ENCODE assay signal across 14 mouse cellular contexts in genomic region chr11:105508660-105509038, GRCm38 (mm10). TPM values are rescaled to one million over a fixed set of nuclear protein-coding genes. Genes with fewer than 3 reads are reported as not detected.
DNase-seq lines count a peak whose midpoint lies in the region; ATAC-seq lines count a peak whose summit lies in the region.
"Had no signal": no experiment of that assay in that cellular context is flagged by ENCODE, and none has a peak within 500 bp of the region (broad histone marks: within the 10 kb centered on the region; RNA-seq: fewer than 3 reads in every experiment).

No protein-coding gene starts in this region.

- H3K27ac ChIP-seq in heart, embryonic 16.5 days (ENCODE audit: low read length) = no peak overlapping the region; the same call in 1 of the 2 replicates
- H3K27ac ChIP-seq in forebrain, embryonic 13.5 days = peak overlapping the region; percentile 94
- no peak overlapping the region for H3K27ac ChIP-seq in limb, embryonic 11.5 days (replicated peaks; ENCODE audit: low read depth, low read length)
- peak overlapping the region; percentile 82 for H3K27ac ChIP-seq in neural tube, embryonic 14.5 days (ENCODE audit: low read depth, low read length)
- H3K27ac ChIP-seq in kidney, embryonic 16.5 days (ENCODE audit: low read length) = no peak overlapping the region
- H3K27ac ChIP-seq: stomach, postnatal 0 days had no signal

- no peak overlapping the region for H3K4me3 ChIP-seq in heart, embryonic 16.5 days (ENCODE audit: low read length)
- no peak overlapping the region for H3K4me3 ChIP-seq in forebrain, embryonic 13.5 days
- no peak overlapping the region for H3K4me3 ChIP-seq in limb, embryonic 11.5 days (ENCODE audit: low read depth, low read length)
- no peak overlapping the region for H3K4me3 ChIP-seq in neural tube, embryonic 14.5 days (ENCODE audit: low read depth, low read length)
- H3K4me3 ChIP-seq in kidney, embryonic 16.5 days (ENCODE audit: low read length) = no peak overlapping the region

- H3K4me1 ChIP-seq in heart, embryonic 16.5 days (ENCODE audit: control insufficient read depth, insufficient read depth, low read length) = peaks cover 47% of the 10 kb centered on the region
- peaks cover 47% of the 10 kb centered on the region for H3K4me1 ChIP-seq in forebrain, embryonic 13.5 days
- peaks cover 9% of the 10 kb centered on the region; the same call in 1 of the 2 replicates for H3K4me1 ChIP-seq in limb, embryonic 11.5 days (ENCODE audit: control insufficient read depth, insufficient read depth, low read length)
- peaks cover 26% of the 10 kb centered on the region for H3K4me1 ChIP-seq in neural tube, embryonic 14.5 days (ENCODE audit: control insufficient read depth, insufficient read depth, low read length)
- H3K4me1 ChIP-seq in kidney, embryonic 16.5 days (ENCODE audit: insufficient read depth, low read length) = peaks cover 23% of the 10 kb centered on the region

- H3K36me3 ChIP-seq in heart, embryonic 16.5 days (ENCODE audit: control insufficient read depth, insufficient read depth) = no peaks in the 10 kb centered on the region
- H3K36me3 ChIP-seq in forebrain, embryonic 13.5 days (ENCODE audit: poor library complexity, severe bottlenecking) = no peaks in the 10 kb centered on the region
- no peaks in the 10 kb centered on the region for H3K36me3 ChIP-seq in limb, embryonic 11.5 days (ENCODE audit: control insufficient read depth, insufficient read depth, low read length)
- no peaks in the 10 kb centered on the region for H3K36me3 ChIP-seq in neural tube, embryonic 14.5 days (ENCODE audit: control insufficient read depth, insufficient read depth, low read length)
- no peaks in the 10 kb centered on the region for H3K36me3 ChIP-seq in kidney, embryonic 16.5 days (ENCODE audit: insufficient read depth, low read length)

- H3K27me3 ChIP-seq in heart, embryonic 16.5 days (ENCODE audit: control insufficient read depth, insufficient read depth, low read length) = no peaks in the 10 kb centered on the region
- no peaks in the 10 kb centered on the region for H3K27me3 ChIP-seq in forebrain, embryonic 13.5 days
- no peaks in the 10 kb centered on the region for H3K27me3 ChIP-seq in limb, embryonic 11.5 days (ENCODE audit: control insufficient read depth, insufficient read depth, low read length)
- no peaks in the 10 kb centered on the region for H3K27me3 ChIP-seq in neural tube, embryonic 14.5 days (ENCODE audit: control insufficient read depth, insufficient read depth, low read length)
- no peaks in the 10 kb centered on the region for H3K27me3 ChIP-seq in kidney, embryonic 16.5 days (ENCODE audit: insufficient read depth, low read length)
- H3K27me3 ChIP-seq: Patski had no signal

- H3K9me3 ChIP-seq in heart, embryonic 16.5 days (replicated peaks; ENCODE audit: control insufficient read depth, low read length) = no peaks in the 10 kb centered on the region
- no peaks in the 10 kb centered on the region for H3K9me3 ChIP-seq in forebrain, embryonic 13.5 days (replicated peaks)
- no peaks in the 10 kb centered on the region for H3K9me3 ChIP-seq in limb, embryonic 11.5 days (ENCODE audit: control insufficient read depth, low read length)
- H3K9me3 ChIP-seq in neural tube, embryonic 14.5 days (ENCODE audit: control insufficient read depth, low read length) = no peaks in the 10 kb centered on the region
- no peaks in the 10 kb centered on the region for H3K9me3 ChIP-seq in kidney, embryonic 16.5 days (ENCODE audit: low read length)

- H3K9ac ChIP-seq in heart, embryonic 16.5 days (ENCODE audit: low read length) = no peak overlapping the region
- 0 out of 2 replicates have a peak overlapping the region, but pooled peaks have one; percentile 34 for H3K9ac ChIP-seq in forebrain, embryonic 13.5 days
- H3K9ac ChIP-seq in limb, embryonic 11.5 days (ENCODE audit: low read length) = no peak overlapping the region
- no peak overlapping the region for H3K9ac ChIP-seq in neural tube, embryonic 14.5 days (replicated peaks; ENCODE audit: low read depth, low read length)
- no peak overlapping the region for H3K9ac ChIP-seq in kidney, embryonic 16.5 days (replicated peaks; ENCODE audit: low read length)
- H3K9ac ChIP-seq: lung, embryonic 14.5 days had no signal

- WGBS in heart, embryonic 16.5 days = 65% methylated on average over 7 of the region's 7 CpGs
- 51% methylated on average over 7 of the region's 7 CpGs for WGBS in forebrain, embryonic 13.5 days
- WGBS in limb, embryonic 11.5 days = 79% methylated on average over 7 of the region's 7 CpGs
- 54% methylated on average over 7 of the region's 7 CpGs for WGBS in neural tube, embryonic 14.5 days
- 85% methylated on average over 7 of the region's 7 CpGs for WGBS in kidney, embryonic 16.5 days

- peak overlapping the region; percentile 2; the same call in 1 of the 2 replicates for H3K4me2 ChIP-seq in heart, embryonic 16.5 days (ENCODE audit: low read depth, low read length)
- H3K4me2 ChIP-seq in forebrain, embryonic 13.5 days = peak overlapping the region; percentile 49
- H3K4me2 ChIP-seq in limb, embryonic 11.5 days (ENCODE audit: low read depth, severe bottlenecking) = no peak overlapping the region
- H3K4me2 ChIP-seq in neural tube, embryonic 14.5 days (ENCODE audit: low read depth, low read length) = peak overlapping the region; percentile 34; the same call in 1 of the 2 replicates
- no peak overlapping the region for H3K4me2 ChIP-seq in kidney, embryonic 16.5 days (replicated peaks; ENCODE audit: low read depth, low read length)
- H3K4me2 ChIP-seq: lung, embryonic 14.5 days had no signal

- DNase-seq in heart, postnatal 36 days = no peak
- DNase-seq in limb, embryonic 11.5 days (ENCODE audit: low spot score) = no peak
- DNase-seq in layer of hippocampus, postnatal 14 days (ENCODE audit: low spot score in 2 of 2) = no peak
- no peak for DNase-seq in testis, postnatal 14 days (ENCODE audit: low spot score)
- DNase-seq: heart, postnatal 4 days; kidney, postnatal 14 days had no signal

- intact Hi-C loops in heart, postnatal 36 days (cut with DNase I) = no loop called here

- ATAC-seq in heart, embryonic 16.5 days (replicated peaks; ENCODE audit: extremely low read depth, insufficient read depth, low FRiP score) = no peak
- ATAC-seq in forebrain, embryonic 13.5 days = peak; percentile 39; the same call in 1 of the 2 replicates
- ATAC-seq in limb, embryonic 11.5 days (ENCODE audit: insufficient number of reproducible peaks, low FRiP score, low TSS enrichment, low read depth) = 0 out of 2 replicates have a peak, but pooled peaks have one; percentile 31
- ATAC-seq in neural tube, embryonic 14.5 days (ENCODE audit: low read depth) = 0 out of 2 replicates have a peak, but pooled peaks have one; percentile 2
- no peak for ATAC-seq in kidney, embryonic 16.5 days (ENCODE audit: low FRiP score, low TSS enrichment)
- ATAC-seq: CD4-positive, CD25-positive, alpha-beta regulatory T cell, adult 4 months; Patski had no signal

RNA-seq across cellular contexts. Expression of gene March10, which starts 52.1 kb away (rescaled TPM):
- 0.18 and 0.32 TPM in 2 replicates for polyA plus RNA-seq in heart, embryonic 16.5 days (2015; fragmentation: Nextera tagmentation; extraction: Ambion mirVana)
- not detected for total RNA-seq in heart, postnatal 36 days (2021)
- polyA plus RNA-seq in forebrain, embryonic 13.5 days (2015; fragmentation: Nextera tagmentation; extraction: Ambion mirVana) = not detected in 2 replicates
- 0.10 TPM in 1 of 2 replicates, not detected in the other for polyA plus RNA-seq in limb, embryonic 11.5 days (2014; fragmentation: Nextera tagmentation; extraction: Ambion mirVana)
- polyA plus RNA-seq in neural tube, embryonic 14.5 days (2014; fragmentation: Nextera tagmentation; extraction: Ambion mirVana) = 0.29 and 0.70 TPM in 2 replicates
- under 1 TPM; 0.67 TPM for total RNA-seq in layer of hippocampus, postnatal 14 days (2021)
- 0.12 and 0.13 TPM in 2 replicates for polyA plus RNA-seq in kidney, embryonic 16.5 days (2015; fragmentation: Nextera tagmentation; extraction: Ambion mirVana)
- polyA plus RNA-seq: CD4-positive, CD25-positive, alpha-beta regulatory T cell, adult 4 months; lung, embryonic 14.5 days; stomach, postnatal 0 days had no signal

Comparison
In these comparisons a context has a peak if more than half of its experiments do, and no peak if none do; other contexts are left out.
1. ATAC-seq: peak in forebrain, embryonic 13.5 days (single experiment), limb, embryonic 11.5 days (single experiment) and neural tube, embryonic 14.5 days (single experiment); none in heart, embryonic 16.5 days (single experiment) and kidney, embryonic 16.5 days (single experiment).
2. H3K27ac ChIP-seq: peak in forebrain, embryonic 13.5 days (single experiment) and neural tube, embryonic 14.5 days (single experiment); none in heart, embryonic 16.5 days (single experiment), limb, embryonic 11.5 days (single experiment) and kidney, embryonic 16.5 days (single experiment).
3. H3K4me2 ChIP-seq: peak in heart, embryonic 16.5 days (single experiment), forebrain, embryonic 13.5 days (single experiment) and neural tube, embryonic 14.5 days (single experiment); none in limb, embryonic 11.5 days (single experiment) and kidney, embryonic 16.5 days (single experiment).